Mouse (Mus musculus) CH12.LX (cell line): ENCODE results near the gene Rgsl1. TPM values are rescaled to one million over a fixed set of nuclear protein-coding genes. Genes with fewer than 3 reads are reported as not detected.
A peak's percentile ranks its signal among the peaks of the same experiment; 100 is the strongest.

ENCODE experiments used
- DNase-seq: peaks from one replicate; pipeline ENCODE4 v3.0.0-alpha.2; 2013; ENCODE audit errors: extremely low read depth
- H3K27ac ChIP-seq: 2 replicates; pipeline ENCODE4 v1.5.1; 2012; ENCODE audit warnings: low read depth, mild to moderate bottlenecking, control low read depth, moderate library complexity; ENCODE audit not compliant: insufficient read depth
- H3K27me3 ChIP-seq: replicated peaks from 2 replicates; pipeline ENCODE3; 2012; ENCODE audit warnings: inconsistent platforms
- H3K36me3 ChIP-seq, 2 experiments: replicated peaks in 1 of 2; 2 replicates each; pipeline versions ENCODE3 to v1.6.1; 2012; ENCODE audit warnings: inconsistent platforms in 1 of 2, low read length in 1 of 2, mild to moderate bottlenecking in 1 of 2, mixed read lengths in 1 of 2, moderate library complexity in 1 of 2; ENCODE audit not compliant: control insufficient read depth in 1 of 2, insufficient read depth in 1 of 2
- H3K4me1 ChIP-seq, 2 experiments: 2 replicates each; pipeline ENCODE4 v1.6.1; 2012; ENCODE audit warnings: inconsistent platforms in 1 of 2, moderate library complexity in 1 of 2; ENCODE audit not compliant: insufficient read depth in 2 of 2, control insufficient read depth in 1 of 2
- H3K4me2 ChIP-seq: 2 replicates; pipeline ENCODE4 v1.6.1; 2012; ENCODE audit warnings: low read depth, mild to moderate bottlenecking, control low read depth; ENCODE audit not compliant: poor library complexity, insufficient read depth, severe bottlenecking
- H3K4me3 ChIP-seq, 3 experiments: fragments of 150-350 bp in 1 of 3; sonication (generic) in 1 of 3; replicated peaks in 1 of 3; 2 replicates each; pipeline versions ENCODE3 to v1.5.1; 2011 to 2012; ENCODE audit warnings: low read depth in 2 of 3, low read length in 2 of 3, mild to moderate bottlenecking in 2 of 3, moderate library complexity in 2 of 3, control low read depth in 1 of 3, improper control_type of control experiment in 1 of 3, inconsistent platforms in 1 of 3, mixed read lengths in 1 of 3; ENCODE audit not compliant: poor library complexity in 1 of 3
- H3K79me2 ChIP-seq: replicated peaks from 2 replicates; pipeline ENCODE4 v1.6.1; 2012; ENCODE audit warnings: mild to moderate bottlenecking, moderate library complexity; ENCODE audit not compliant: control insufficient read depth, poor library complexity, insufficient read depth, severe bottlenecking; ENCODE audit errors: extremely low read depth
- H3K9ac ChIP-seq: 2 replicates; pipeline ENCODE4 v1.6.1; 2012; ENCODE audit warnings: low read depth, mild to moderate bottlenecking, control low read depth, moderate library complexity; ENCODE audit not compliant: insufficient read depth
- H3K9me3 ChIP-seq: replicated peaks from 2 replicates; pipeline ENCODE3; 2012; ENCODE audit warnings: low read length, inconsistent platforms, mixed read lengths
- BHLHE40 ChIP-seq: IDR thresholded peaks from 2 replicates; pipeline ENCODE4 v1.6.1; 2011; ENCODE audit warnings: mild to moderate bottlenecking, low read depth, low read length, improper control_type of control experiment
- E2F4 ChIP-seq: IDR thresholded peaks from 2 replicates; pipeline ENCODE4 v1.6.1; 2011; ENCODE audit warnings: low read depth, low read length, improper control_type of control experiment; ENCODE audit not compliant: insufficient replicate concordance
- EP300 ChIP-seq: IDR thresholded peaks from 2 replicates; pipeline ENCODE4 v1.6.1; 2011; ENCODE audit warnings: low read length, improper control_type of control experiment
- GABPA ChIP-seq: IDR thresholded peaks from 2 replicates; pipeline ENCODE4 v1.6.1; 2012; ENCODE audit warnings: low read depth, low read length, improper control_type of control experiment, inconsistent platforms; ENCODE audit not compliant: insufficient replicate concordance
- HCFC1 ChIP-seq: IDR thresholded peaks from 2 replicates; pipeline ENCODE4 v1.6.1; 2012; ENCODE audit warnings: low read depth, mild to moderate bottlenecking, inconsistent platforms, low read length, improper control_type of control experiment
- JUND ChIP-seq: conservative IDR thresholded peaks from 2 replicates; pipeline ENCODE4 v1.6.1; 2011; ENCODE audit warnings: low read depth, low read length, improper control_type of control experiment
- MAX ChIP-seq: IDR thresholded peaks from 2 replicates; pipeline ENCODE4 v1.6.1; 2011; ENCODE audit warnings: low read length, improper control_type of control experiment
- MYC ChIP-seq: IDR thresholded peaks from 2 replicates; pipeline ENCODE4 v1.6.1; 2011; ENCODE audit warnings: low read depth, mild to moderate bottlenecking, improper control_type of control experiment, low read length
- NRF1 ChIP-seq: IDR thresholded peaks from 2 replicates; pipeline ENCODE4 v1.6.1; 2014; ENCODE audit warnings: low read depth, mild to moderate bottlenecking, inconsistent platforms, low read length, improper control_type of control experiment, moderate library complexity
- POLR2A ChIP-seq: IDR thresholded peaks from 2 replicates; pipeline ENCODE4 v1.6.1; 2011; ENCODE audit warnings: low read depth, mild to moderate bottlenecking, improper control_type of control experiment, low read length
- SMC3 ChIP-seq: IDR thresholded peaks from 2 replicates; pipeline ENCODE4 v1.6.1; 2011; ENCODE audit warnings: low read depth, low read length, improper control_type of control experiment
- USF2 ChIP-seq: conservative IDR thresholded peaks from 2 replicates; pipeline ENCODE4 v1.6.1; 2011; ENCODE audit warnings: low read depth, low read length, improper control_type of control experiment
- ZC3H11A ChIP-seq: IDR thresholded peaks from 2 replicates; pipeline ENCODE4 v1.6.1; 2012; ENCODE audit warnings: low read depth, mild to moderate bottlenecking, inconsistent platforms, low read length, improper control_type of control experiment
- dilution Hi-C: fragments of 300-500 bp; cut with MboI; formaldehyde crosslinking; loops from 2 replicates; pipeline ENCODE4 v1.14.3; 2020; ENCODE audit warnings: low sequenced_read_pairs; ENCODE audit not compliant: extremely low pct_unique_long_range_greater_than_20kb, extremely low pct_ligation_motif_present
- in situ Hi-C: fragments of 300-500 bp; cut with MboI; formaldehyde crosslinking; loops from 3 replicates; pipeline ENCODE4 v1.14.3; 2019; ENCODE audit warnings: low sequenced_read_pairs, low pct_ligation_motif_present, low pct_unique_long_range_greater_than_20kb, mixed read lengths
- polyA plus RNA-seq: library from polyadenylated mRNA; unstranded; fragments of >175 nt; gene quantifications from 2 replicates; pipeline ENCODE4 v1.2.1, GENCODE M21; 2012; ENCODE audit warnings: low read depth; ENCODE audit not compliant: insufficient read length
- total RNA-seq, 2 experiments: library from RNA; depleted of rRNA; stranded (reverse); fragments of 300-350 nt in 1 of 2; fragments of >200 nt in 1 of 2; gene quantifications; 2 replicates each; pipeline ENCODE4 v1.2.3; 2012 to 2014

Rgsl1 gene
- total and polyA plus RNA-seq, 3 experiments = 0.20 TPM; not detected in 2

- no peaks in the 10 kb centered on the region for H3K27me3 ChIP-seq
- H3K9ac ChIP-seq = no peak within 1 kb of the TSS
- dilution Hi-C loops (no loop called here), in situ Hi-C loops (no loop called here)
- H3K9me3 ChIP-seq = no peaks in the 10 kb centered on the region
- peak within 1 kb of the TSS; percentile 51 for H3K4me2 ChIP-seq
- H3K4me3 ChIP-seq = peak within 1 kb of the TSS in 1 of 3 experiments; percentile 18
- H3K27ac ChIP-seq = no peak within 1 kb of the TSS
- no peak for DNase-seq
- H3K4me1 ChIP-seq = peaks cover 0 to 10% of the 10 kb centered on the region in 2 experiments; a peak in 2 of 4 replicates
- H3K36me3 ChIP-seq = no peaks in the 10 kb centered on the region
- TF ChIP-seq POLR2A = peak; percentile 36; the same call in 1 of the 2 replicates
- peak; percentile 26; the same call in 1 of the 2 replicates for TF ChIP-seq BHLHE40
- TF ChIP-seq NRF1 = 0 out of 2 replicates have a peak, but pooled peaks have one; percentile 45
- no peak for TF ChIP-seq JUND
- H3K79me2 ChIP-seq = no peaks in the 10 kb centered on the region
Measured at GRCm38 (mm10) chr1:153740145-153740544, 103.8 kb downstream of the Rgsl1 start, which contains the start of gene Rgs16. TSS of gene Rgs16 (plus strand) at chr1:153740349.

- DNase-seq = no peak
- H3K4me2 ChIP-seq = peak overlapping the region; percentile 51; the same call in 1 of the 2 replicates
- H3K36me3 ChIP-seq = no peaks in the 10 kb centered on the region
- H3K9me3 ChIP-seq = no peaks in the 10 kb centered on the region
- H3K9ac ChIP-seq = no peak overlapping the region
- TF ChIP-seq ZC3H11A (no peak), HCFC1 (no peak), MYC (no peak), MAX (no peak), GABPA (no peak), E2F4 (no peak), EP300 (no peak), USF2 (no peak), NRF1 (no peak), SMC3 (no peak)
- H3K4me1 ChIP-seq = peaks cover 0 to 10% of the 10 kb centered on the region in 2 experiments; a peak in 2 of 4 replicates
- dilution Hi-C loops = no loop called here
- H3K27me3 ChIP-seq = no peaks in the 10 kb centered on the region
- no peak overlapping the region for H3K27ac ChIP-seq
- in situ Hi-C loops = loop anchor here (5.0 to 10.0 kb wide), 2 partner anchors 37 to 55 kb away; no protein-coding TSS in a partner anchor
- no peak overlapping the region for H3K4me3 ChIP-seq
- no peaks in the 10 kb centered on the region for H3K79me2 ChIP-seq
Measured at GRCm38 (mm10) chr1:153739437-153740015, 104.4 kb downstream of the Rgsl1 start.
